Mouse (Mus musculus) CH12F3 (cell line): ENCODE measurements around the gene Cbr4.

ENCODE experiments used
- in situ Hi-C: fragments of 300-500 bp; cut with MboI; formaldehyde crosslinking; loops from 2 replicates; pipeline ENCODE4 v1.14.3; 2020; ENCODE audit warnings: low sequenced_read_pairs

The Cbr4 gene

DNA sequence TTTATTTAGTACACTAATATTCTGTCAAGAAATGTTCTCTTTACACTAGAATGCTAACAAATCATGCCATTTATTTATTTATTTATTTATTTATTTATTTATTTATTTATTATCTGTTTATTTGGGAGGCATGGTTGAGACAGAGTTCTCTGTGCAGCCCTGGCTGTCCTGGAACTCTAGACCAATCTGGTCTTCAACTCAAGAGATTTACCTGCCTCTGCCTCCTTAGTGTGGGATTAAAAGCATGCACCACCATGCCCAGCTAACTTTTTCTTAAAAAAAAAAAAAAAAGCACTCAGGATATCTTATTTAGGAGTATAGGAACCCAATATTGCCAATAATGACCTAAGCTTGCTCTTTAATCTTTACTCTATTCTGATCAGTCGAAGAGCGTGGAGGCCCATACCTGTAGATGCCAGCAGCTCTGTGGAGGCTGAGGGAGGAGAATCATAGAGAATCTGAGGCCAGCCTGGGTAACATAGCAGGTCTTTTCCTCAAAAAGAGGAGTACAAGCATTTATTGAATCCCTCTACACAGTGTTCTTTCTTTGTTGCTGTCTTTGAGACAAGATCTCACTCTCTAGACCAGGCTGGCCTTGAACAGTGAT is 508 bp upstream of the Cbr4 start:
- in situ Hi-C loops, result loop anchor here (25.0 kb wide), 1 partner anchor 250 kb away; no protein-coding TSS in a partner anchor

DNA sequence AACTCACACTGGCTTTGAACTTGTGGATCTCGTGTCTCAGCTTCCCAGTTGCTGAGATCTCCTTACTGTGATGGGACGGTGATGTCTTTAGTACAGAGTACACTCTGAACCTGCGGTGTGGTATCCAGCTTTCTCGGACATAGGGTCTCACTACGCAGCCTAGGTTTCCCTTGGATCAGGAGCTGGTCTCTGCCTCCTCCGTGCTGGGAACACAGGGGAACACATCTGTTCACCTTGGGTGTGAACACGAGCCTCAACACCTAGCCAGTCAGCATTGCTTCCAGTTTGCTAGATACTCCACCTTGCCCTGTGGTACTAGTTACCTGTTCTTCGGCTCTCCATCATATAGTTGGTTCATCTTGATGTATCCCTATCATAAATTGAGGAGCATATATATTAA is 1.1 kb downstream of the Cbr4 start:
- in situ Hi-C loops, result loop anchor here (25.0 kb wide), 1 partner anchor 251 kb away; no protein-coding TSS in a partner anchor

DNA sequence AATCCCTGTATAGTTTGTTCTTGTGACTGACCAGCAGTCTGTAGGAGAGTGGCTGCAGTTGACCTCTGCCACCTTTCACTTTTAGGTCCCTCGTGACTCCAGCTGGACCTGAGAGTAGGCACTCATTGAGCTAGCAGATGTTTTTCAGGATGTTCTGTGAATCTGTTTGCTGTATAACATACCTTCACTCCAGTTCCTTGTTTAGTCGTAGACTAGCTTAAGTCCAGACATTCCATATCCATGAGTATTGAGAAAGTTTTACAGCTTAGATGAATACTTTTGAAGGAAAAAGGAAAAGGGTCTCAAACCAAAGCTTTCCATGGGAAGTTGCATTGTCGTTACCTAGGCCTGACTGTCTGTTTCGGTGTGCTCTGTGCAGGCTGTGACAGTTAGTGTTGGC is 9.6 kb downstream of the Cbr4 start:
- in situ Hi-C loops, result loop anchor here (25.0 kb wide), 1 partner anchor 260 kb away; no protein-coding TSS in a partner anchor

DNA sequence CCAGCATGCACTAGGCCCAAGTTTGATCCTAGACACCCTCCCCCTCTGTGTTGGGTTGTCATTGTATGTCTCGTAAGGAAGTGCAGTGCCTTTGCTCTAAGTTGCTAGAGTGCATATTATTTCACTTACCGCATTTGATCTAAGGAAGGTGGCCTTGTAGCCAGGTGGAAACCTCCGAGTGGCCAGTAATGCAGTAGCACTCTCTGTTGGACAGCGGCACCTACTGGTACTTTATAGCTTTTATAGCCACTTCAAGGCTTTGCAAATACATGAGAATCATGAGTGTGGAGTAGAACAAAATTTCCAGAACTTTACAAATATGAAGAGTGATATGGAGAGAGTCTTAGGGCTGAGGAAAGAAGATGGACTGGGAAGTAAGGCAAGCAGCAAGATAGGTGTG is 11.5 kb downstream of the Cbr4 start:
- in situ Hi-C loops, result loop anchor here (25.0 kb wide), 1 partner anchor 262 kb away; no protein-coding TSS in a partner anchor

DNA sequence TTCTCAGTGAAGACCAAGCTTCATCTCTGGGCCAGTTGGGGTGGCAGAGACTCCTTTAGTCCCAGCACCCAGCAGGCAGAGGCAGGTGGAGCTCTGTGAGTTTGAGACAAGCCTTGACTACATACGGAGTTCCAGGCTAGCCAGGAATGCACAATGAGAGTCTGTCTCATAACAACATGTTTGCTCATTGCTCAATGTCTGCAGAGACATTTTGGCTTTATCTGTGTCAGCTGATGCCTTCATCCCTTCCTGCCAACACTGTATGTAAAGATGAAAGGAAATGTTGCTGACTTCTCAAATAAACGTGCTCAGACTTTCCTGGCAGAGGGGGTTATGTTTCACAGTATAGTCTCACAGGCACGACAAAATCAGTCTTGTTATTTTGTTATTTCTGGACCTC is 13.4 kb downstream of the Cbr4 start:
- in situ Hi-C loops, result loop anchor here (25.0 kb wide), 2 partner anchors 439 to 889 kb away; no protein-coding TSS in a partner anchor

DNA sequence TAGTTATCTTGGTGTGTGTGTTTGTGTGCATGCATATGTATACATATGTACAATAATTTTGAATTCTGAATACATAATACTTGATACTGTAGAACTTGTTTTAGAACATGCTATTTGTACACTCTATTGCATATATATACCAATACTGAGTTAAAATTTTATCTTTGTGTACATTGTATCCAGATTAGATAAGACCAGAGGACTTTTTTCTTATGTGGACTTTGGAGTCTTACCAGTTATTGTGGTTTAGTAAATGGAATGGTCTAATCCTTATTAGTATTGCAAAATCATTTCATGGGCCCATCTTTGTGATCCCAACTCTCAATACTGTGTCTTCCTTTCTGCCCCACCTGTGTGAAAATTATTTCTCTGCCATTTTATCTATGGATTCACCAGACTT is 14.7 kb downstream of the Cbr4 start:
- in situ Hi-C loops, result loop anchor here (25.0 kb wide), 2 partner anchors 440 to 890 kb away; no protein-coding TSS in a partner anchor

DNA sequence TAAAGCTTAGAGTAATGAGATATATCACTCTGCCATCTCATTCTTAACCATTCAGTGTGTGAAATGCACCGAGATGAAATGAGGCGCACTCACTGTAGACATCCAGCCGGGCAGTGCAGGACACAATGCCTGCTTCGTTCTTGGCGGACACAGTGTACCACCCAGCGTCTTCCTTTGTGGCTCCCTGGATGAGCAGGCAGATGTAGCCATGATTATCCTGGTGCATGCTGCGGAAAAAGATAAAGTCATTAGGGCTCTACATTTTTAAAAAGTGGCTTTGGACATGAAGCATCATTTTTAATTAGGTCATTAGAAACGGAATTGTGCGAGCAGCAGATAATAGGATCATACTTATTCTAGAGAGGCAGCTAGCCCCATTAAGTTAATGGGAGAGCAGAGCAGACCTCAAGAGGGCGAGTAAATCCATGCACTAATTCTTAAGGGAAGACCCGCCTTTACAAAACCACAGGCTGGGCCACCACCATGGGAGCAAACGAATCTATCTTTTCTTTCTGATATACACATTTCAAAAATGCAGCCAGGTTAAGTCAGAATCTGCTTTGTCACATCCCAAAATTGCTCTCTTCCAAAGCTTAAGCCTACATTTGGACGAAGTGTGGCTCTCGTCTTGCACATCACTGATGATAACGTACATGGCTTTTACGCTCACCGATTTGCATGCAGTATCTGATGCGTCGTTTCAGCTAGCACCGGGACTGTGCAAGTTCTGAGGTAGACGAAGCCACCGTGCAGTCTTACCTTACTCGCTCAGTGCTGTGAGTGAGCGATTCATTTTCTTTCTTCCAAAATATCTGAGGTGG is 27.8 kb downstream of the Cbr4 start:
- in situ Hi-C loops, result loop anchor here (25.0 kb wide), 2 partner anchors 453 to 903 kb away; no protein-coding TSS in a partner anchor

DNA sequence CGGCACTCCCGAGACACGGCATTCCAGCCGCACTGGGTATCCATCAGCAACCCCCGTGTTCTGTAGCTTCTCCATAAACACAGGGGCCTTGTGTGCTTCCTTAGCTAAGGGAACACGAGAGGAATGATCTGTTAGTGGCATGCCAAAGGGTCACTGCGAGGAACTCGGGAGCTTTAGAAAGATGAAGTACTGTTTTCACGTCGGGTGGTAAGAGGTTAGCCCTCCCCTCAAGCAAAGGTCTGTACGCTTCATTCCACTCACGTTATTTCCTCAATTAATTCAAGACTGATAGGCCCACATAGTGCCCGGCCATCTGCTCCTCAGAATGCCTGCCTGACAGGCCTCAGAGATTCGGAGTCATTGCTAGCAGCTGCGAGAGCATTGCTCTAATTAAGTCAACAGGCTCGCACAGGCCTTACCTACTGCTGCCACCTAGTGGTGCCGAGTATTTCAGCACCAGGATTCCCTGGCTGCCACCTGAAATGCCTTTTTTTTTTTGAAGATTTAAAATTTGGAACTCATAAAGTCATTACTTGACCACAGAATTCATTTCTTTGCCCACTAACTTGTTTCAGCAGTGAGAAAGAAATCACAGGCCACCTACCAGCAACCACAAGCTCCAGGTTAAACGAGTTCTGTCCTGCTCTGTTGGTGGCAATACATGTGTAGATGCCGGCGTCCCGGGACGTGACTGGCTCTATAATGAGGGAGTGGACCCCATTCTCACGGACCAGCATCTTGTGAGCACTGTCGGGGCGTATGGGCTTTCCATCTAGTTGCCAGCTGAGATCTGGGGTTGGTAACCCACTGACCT is 28.6 kb downstream of the Cbr4 start:
- in situ Hi-C loops, result loop anchor here (25.0 kb wide), 2 partner anchors 454 to 904 kb away; no protein-coding TSS in a partner anchor

DNA sequence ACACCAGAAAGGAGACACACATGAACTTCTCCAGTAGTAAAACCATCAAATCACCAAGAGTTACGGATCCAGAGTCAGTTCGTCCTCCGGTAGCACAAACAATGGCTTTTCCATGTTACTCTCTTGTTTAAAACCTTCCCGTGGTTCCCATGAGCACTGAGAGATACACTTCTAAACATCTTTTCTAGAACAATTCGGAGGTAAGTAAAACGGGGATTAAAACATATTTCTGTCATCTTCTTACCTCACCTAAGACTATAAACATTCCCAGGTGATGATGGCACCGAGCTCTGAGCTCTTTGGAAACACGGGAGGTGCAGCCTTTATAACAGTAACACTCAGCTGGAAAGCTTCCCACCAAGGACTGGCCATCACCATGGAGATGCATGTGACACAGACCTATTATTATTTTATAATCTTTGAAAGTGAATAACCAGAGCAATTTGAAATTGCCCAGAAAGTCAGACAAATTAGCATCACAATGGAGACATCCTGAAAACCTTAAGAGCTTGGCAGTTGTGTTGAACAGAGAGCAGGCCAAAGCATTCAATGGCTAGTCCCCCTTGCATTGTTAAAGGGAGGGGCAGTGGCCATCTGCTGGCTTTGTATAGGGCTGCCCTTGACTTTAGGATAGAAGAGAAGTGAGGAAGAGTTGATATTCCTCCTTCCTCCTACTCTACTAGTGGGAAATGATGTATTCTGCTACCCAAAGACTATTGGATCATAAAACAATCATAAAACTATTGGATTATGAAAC is 29.4 kb downstream of the Cbr4 start:
- in situ Hi-C loops, result loop anchor here (25.0 kb wide), 2 partner anchors 455 to 905 kb away; no protein-coding TSS in a partner anchor

DNA sequence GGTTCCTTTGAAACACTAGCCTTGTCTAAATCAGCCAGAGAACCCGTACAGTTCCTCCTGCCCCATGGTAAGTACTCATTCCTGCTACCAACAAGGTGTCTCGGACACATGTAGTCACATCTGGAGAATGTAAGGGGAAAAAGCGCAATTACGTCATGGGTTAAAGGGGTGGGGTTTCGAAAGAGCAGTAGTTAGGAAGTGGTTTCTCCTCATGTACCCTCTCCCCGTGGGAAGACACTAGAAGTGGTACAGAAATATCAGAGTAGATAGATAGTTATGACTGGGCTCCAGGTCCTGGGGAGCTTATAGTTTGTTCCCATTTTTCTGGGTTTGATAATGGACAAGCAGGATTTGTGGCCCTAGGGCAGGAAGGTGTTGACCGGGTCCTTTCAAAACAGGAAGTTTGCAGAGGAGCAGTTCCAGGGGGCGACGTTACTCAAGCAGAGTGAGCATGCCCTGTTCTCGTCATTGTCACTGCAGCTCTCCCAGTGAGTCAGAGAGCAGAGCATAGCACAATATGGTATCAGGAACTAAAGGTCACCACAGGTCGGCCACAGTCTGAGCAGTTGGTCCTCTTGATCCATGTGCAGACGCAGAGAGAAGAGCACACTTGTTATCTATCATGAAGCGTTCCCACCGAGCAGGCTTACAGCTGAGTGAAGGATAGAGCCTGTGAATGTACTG is 30.1 kb downstream of the Cbr4 start:
- in situ Hi-C loops, result loop anchor here (25.0 kb wide), 2 partner anchors 455 to 905 kb away; no protein-coding TSS in a partner anchor

DNA sequence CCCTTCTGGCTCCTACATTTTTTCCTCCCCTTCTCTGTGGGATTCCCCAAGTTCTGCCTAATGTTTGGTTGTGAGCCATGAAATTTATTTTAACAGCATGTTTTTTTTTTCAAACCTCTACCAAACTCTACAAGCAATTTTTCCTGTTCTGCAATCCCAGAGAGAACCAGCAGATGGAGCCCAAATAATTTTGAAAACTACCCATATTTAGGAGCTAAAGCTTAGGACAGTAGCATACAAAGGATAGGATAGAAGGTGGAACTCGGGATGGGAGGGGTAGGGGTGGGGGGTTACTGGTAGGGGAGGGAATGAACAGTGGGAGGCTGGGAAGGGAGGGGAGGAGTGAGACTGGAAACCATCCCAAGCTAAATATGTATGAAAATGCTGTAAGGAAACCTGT is 34.6 kb downstream of the Cbr4 start:
- in situ Hi-C loops, result loop anchor here (25.0 kb wide), 2 partner anchors 460 to 910 kb away; no protein-coding TSS in a partner anchor

DNA sequence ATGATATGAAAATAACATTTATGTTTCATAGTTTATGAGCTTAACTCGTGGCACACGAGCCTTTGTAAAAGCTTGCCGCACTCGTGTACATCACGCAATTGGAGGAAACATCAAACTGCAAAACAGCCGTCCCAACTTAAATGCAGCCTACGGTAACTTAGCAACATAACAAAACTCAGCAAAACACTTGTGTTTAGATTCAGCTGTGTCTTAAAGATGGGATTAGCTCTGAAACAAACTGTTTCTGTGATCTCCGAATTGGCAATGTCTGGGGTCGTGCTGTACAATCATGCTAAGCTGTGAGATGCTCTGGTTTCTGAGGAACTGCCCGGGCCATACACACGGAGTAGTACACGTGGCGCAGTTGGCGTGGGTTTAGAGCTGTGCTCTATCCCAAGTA is 39.5 kb downstream of the Cbr4 start:
- in situ Hi-C loops, result loop anchor here (25.0 kb wide), 1 partner anchor 1015 kb away; the partner anchor contains the start of genes Aadat and Gm10283

DNA sequence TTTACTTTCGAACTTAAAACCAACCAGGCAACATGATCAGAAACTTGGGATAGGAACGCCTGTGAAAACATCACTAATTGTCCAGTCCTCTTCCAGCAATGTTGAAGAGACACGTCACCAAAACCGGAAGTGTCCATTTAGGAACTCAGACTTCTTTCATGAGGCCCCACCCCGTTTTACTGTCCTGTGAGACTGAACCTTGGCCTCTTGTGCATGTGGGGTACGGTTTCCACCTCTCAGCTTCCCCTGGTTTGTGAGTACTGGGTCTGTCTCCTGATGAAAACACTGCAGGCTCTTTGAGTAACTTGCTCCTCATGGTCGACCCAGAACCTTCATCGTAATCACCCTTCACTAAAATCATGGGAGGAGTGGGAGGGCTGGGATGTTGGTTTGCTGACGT is 40.7 kb downstream of the Cbr4 start:
- in situ Hi-C loops, result loop anchor here (25.0 kb wide), 1 partner anchor 1016 kb away; the partner anchor contains the start of genes Aadat and Gm10283

DNA sequence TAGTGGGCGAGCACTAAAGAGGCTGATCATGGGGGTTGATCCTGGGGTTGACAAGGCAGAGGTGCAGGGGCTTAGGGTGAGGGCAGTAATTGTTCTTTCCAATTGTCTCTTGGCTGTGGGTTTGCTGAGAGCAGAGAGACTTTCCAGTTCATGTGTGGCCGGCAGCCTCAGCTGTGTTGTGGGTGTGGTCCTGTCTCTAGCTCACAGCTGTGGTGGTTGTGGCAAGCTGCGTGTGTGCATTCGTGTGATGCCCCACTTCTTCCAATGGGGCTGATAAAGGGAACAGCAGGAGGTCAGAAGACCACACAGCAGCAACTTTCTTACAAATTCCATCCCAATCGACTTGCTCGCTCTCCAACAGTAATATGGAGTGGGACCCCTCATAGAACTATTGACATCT is 41.1 kb downstream of the Cbr4 start:
- in situ Hi-C loops, result loop anchor here (25.0 kb wide), 1 partner anchor 1016 kb away; the partner anchor contains the start of genes Aadat and Gm10283

DNA sequence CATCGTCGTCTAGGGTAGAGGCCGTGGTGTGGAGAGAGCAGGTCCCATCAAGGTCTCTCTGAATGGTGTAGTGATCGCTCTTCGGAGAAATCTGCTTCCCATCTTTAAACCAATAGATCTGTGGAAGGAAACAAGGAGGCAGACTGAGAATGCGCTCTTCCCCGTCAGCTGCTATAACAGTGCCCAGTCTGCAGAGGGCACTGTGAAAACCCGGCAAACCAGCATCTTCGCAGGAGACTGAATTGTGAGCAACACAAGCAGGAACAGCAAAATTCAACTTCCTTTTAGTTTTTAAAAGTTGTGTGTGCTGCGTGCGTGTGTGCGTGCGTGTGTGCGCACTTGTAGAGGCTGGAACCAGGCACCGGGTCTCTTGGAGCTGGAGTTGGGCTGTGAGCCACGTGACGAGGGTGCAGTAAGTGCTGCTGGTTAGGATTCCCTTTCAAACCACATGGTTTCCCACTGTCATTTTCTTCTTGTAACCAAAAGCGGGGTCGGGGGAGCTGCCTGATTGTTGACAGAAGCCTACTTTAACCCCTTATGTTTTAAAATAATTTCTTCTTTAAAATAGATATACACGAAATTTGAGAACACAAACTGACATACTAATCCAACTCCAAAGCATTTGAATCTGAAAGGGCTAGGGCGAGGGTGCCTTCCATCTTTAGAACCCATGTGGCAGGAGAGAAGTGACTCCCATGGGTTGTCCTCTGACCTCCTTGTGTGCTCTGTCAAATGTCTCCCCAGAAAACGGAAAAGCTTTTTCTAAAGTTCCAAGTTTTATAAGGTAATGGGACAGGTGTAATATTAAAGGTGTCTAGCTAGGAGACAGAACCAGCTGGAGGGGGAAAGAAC is 44.6 kb downstream of the Cbr4 start:
- in situ Hi-C loops, result loop anchor here (10.0 to 25.0 kb wide), 2 partner anchors 343 to 1020 kb away; partner anchors contain the start of genes Aadat and Gm10283

DNA sequence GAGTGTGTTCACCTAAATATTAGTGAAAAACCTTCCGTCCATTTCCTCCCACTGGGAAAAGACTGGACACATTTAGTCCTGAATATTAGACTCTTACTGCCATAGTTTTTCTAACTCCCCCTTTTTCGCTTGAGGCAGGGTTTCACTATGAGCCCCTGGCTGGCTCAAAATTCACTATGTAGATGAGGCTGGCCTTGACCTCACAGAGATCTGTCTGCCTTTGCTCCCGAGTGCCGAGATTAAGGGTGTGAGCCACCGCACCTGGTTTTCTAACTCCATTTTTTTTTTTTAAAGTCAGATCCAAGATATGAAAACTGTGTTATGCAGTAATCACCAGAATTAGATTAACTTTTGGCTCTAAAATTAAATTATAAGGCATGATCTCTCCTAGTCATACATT is 45.3 kb downstream of the Cbr4 start:
- in situ Hi-C loops, result loop anchor here (10.0 to 25.0 kb wide), 2 partner anchors 342 to 1021 kb away; partner anchors contain the start of genes Aadat and Gm10283

DNA sequence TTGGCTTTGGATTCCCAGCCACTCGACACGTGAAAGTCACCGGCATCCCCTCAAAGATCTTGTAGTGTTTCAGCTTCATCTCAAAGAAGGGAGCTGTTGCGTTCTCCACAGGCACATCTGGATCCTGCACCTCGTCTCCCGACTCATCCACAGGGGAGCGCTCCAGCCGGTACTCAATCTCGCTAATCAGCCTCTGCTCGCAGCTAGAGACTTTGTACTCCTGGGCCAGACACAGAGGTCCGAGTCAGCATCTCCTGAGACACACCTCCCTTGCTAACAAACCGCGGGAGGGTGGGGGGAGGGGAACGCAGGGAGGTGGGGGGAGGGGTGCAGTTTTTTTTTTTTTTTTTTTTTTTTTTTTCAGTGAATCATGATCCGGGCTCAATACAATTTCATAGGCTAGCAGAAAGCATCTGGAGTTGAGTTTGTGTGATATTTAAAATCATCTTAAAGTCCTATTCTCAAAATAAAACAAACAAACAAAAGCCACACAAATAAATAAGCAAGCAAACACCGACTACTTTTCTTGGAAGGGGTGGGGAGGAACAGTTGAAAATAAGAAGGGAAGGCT is 45.9 kb downstream of the Cbr4 start:
- in situ Hi-C loops, result loop anchor here (10.0 to 25.0 kb wide), 2 partner anchors 341 to 1021 kb away; partner anchors contain the start of genes Aadat and Gm10283
